Mouse (Mus musculus) MEL (cell line): Measurements from ENCODE around the gene Mypn. TPM values are rescaled to one million over a fixed set of nuclear protein-coding genes. Genes with fewer than 3 reads are reported as not detected.

ENCODE experiments used
- DNase-seq: peaks from one replicate; pipeline ENCODE4 v3.0.0; 2011; ENCODE audit warnings: low read depth, low spot score
- H3K27ac ChIP-seq: 2 replicates; pipeline ENCODE4 v1.5.1; 2012; ENCODE audit warnings: low read depth, mild to moderate bottlenecking, control low read depth, low read length, moderate library complexity; ENCODE audit not compliant: control insufficient read depth
- H3K27me3 ChIP-seq, 2 experiments: fragments of 150-350 bp in 1 of 2; sonication (generic) in 1 of 2; 2 replicates each; pipeline ENCODE4 v1.6.1; 2012; ENCODE audit warnings: low read length in 2 of 2, mild to moderate bottlenecking in 2 of 2, improper control_type of control experiment in 1 of 2, moderate library complexity in 1 of 2; ENCODE audit not compliant: insufficient read depth in 2 of 2, control insufficient read depth in 1 of 2
- H3K36me3 ChIP-seq, 2 experiments: 2 replicates each; pipeline ENCODE4 v1.6.1; 2012 to 2014; ENCODE audit warnings: low read length in 2 of 2, improper control_type of control experiment in 1 of 2, inconsistent platforms in 1 of 2, mild to moderate bottlenecking in 1 of 2; ENCODE audit not compliant: insufficient read depth in 2 of 2, control insufficient read depth in 1 of 2
- H3K4me1 ChIP-seq, 2 experiments: fragments of 150-350 bp in 1 of 2; sonication (generic) in 1 of 2; 2 replicates each; pipeline ENCODE4 v1.6.1; 2012; ENCODE audit warnings: low read length in 2 of 2, improper control_type of control experiment in 1 of 2, mild to moderate bottlenecking in 1 of 2; ENCODE audit not compliant: insufficient read depth in 2 of 2, control insufficient read depth in 1 of 2
- H3K4me3 ChIP-seq, 2 experiments: fragments of 150-350 bp in 1 of 2; sonication (generic) in 1 of 2; 2 replicates each; pipeline ENCODE4 v1.5.1; 2012; ENCODE audit warnings: low read depth in 2 of 2, low read length in 2 of 2, mild to moderate bottlenecking in 2 of 2, moderate library complexity in 2 of 2, control low read depth in 1 of 2, improper control_type of control experiment in 1 of 2; ENCODE audit not compliant: control insufficient read depth in 1 of 2, insufficient read depth in 1 of 2
- H3K79me2 ChIP-seq: 2 replicates; pipeline ENCODE4 v1.6.1; 2012; ENCODE audit warnings: mild to moderate bottlenecking, low read length, moderate library complexity; ENCODE audit not compliant: control insufficient read depth, poor library complexity, insufficient read depth
- H3K9ac ChIP-seq: 2 replicates; pipeline ENCODE4 v1.6.1; 2012; ENCODE audit warnings: low read depth, mild to moderate bottlenecking, control low read depth, low read length, moderate library complexity; ENCODE audit not compliant: control insufficient read depth, poor library complexity, severe bottlenecking
- H3K9me3 ChIP-seq: fragments of 150-350 bp; sonication (generic); replicated peaks from 2 replicates; pipeline ENCODE4 v1.6.1; 2012; ENCODE audit warnings: mild to moderate bottlenecking, low read length, improper control_type of control experiment, moderate library complexity; ENCODE audit not compliant: insufficient read depth
- CHD2 ChIP-seq: IDR thresholded peaks from 2 replicates; pipeline ENCODE4 v1.6.1; 2011; ENCODE audit warnings: low read length, improper control_type of control experiment
- CTCF ChIP-seq, 3 experiments: IDR thresholded peaks in 2 of 3; conservative IDR thresholded peaks in 1 of 3; 2 replicates each; pipeline ENCODE4 v1.5.1; 2011 to 2012; ENCODE audit warnings: low read length in 3 of 3, low read depth in 2 of 3, mild to moderate bottlenecking in 2 of 3, improper control_type of control experiment in 1 of 3, inconsistent platforms in 1 of 3, mixed read lengths in 1 of 3, moderate library complexity in 1 of 3; ENCODE audit not compliant: control insufficient read depth in 1 of 3, insufficient read depth in 1 of 3, poor library complexity in 1 of 3, severe bottlenecking in 1 of 3
- E2F4 ChIP-seq: IDR thresholded peaks from 2 replicates; pipeline ENCODE4 v1.6.1; 2011; ENCODE audit warnings: low read depth, low read length, improper control_type of control experiment, borderline replicate concordance
- ELF1 ChIP-seq: IDR thresholded peaks from 2 replicates; pipeline ENCODE4 v1.6.1; 2014; ENCODE audit warnings: low read depth, mild to moderate bottlenecking, inconsistent platforms, low read length, improper control_type of control experiment, moderate library complexity
- GABPA ChIP-seq: IDR thresholded peaks from 2 replicates; pipeline ENCODE4 v1.6.1; 2012; ENCODE audit warnings: low read depth, mild to moderate bottlenecking, inconsistent platforms, low read length, improper control_type of control experiment, moderate library complexity
- KAT2A ChIP-seq: conservative IDR thresholded peaks from 2 replicates; pipeline ENCODE4 v1.6.1; 2012; ENCODE audit warnings: low read depth, low read length, improper control_type of control experiment, inconsistent platforms
- MEF2A ChIP-seq: IDR thresholded peaks from 2 replicates; pipeline ENCODE4 v1.6.1; 2014; ENCODE audit warnings: low read depth, mild to moderate bottlenecking, inconsistent platforms, low read length, improper control_type of control experiment; ENCODE audit not compliant: poor library complexity, insufficient replicate concordance, severe bottlenecking; ENCODE audit errors: extremely low read depth
- MXI1 ChIP-seq: IDR thresholded peaks from 2 replicates; pipeline ENCODE4 v1.6.1; 2011; ENCODE audit warnings: mild to moderate bottlenecking, low read depth, low read length, improper control_type of control experiment
- MYC ChIP-seq: IDR thresholded peaks from 2 replicates; pipeline ENCODE4 v1.6.1; 2011; ENCODE audit warnings: low read depth, mild to moderate bottlenecking, low read length, improper control_type of control experiment, moderate library complexity
- NRF1 ChIP-seq: IDR thresholded peaks from 2 replicates; pipeline ENCODE4 v1.6.1; 2014; ENCODE audit warnings: low read depth, mild to moderate bottlenecking, inconsistent platforms, low read length, improper control_type of control experiment, moderate library complexity; ENCODE audit not compliant: poor library complexity, insufficient read depth, severe bottlenecking
- RCOR1 ChIP-seq: IDR thresholded peaks from 2 replicates; pipeline ENCODE4 v1.6.1; 2012; ENCODE audit warnings: low read depth, mild to moderate bottlenecking, inconsistent platforms, low read length, improper control_type of control experiment
- SIN3A ChIP-seq: IDR thresholded peaks from 2 replicates; pipeline ENCODE4 v1.6.1; 2012; ENCODE audit warnings: low read length, improper control_type of control experiment, inconsistent platforms
- SMC3 ChIP-seq: IDR thresholded peaks from 2 replicates; pipeline ENCODE4 v1.6.1; 2011; ENCODE audit warnings: low read depth, low read length, improper control_type of control experiment
- TAL1 ChIP-seq: IDR thresholded peaks from 2 replicates; pipeline ENCODE4 v1.6.1; 2012; ENCODE audit warnings: mild to moderate bottlenecking, inconsistent platforms, low read length, moderate library complexity, mixed read lengths
- USF1 ChIP-seq: IDR thresholded peaks from 2 replicates; pipeline ENCODE4 v1.6.1; 2014; ENCODE audit warnings: low read depth, mild to moderate bottlenecking, inconsistent platforms, low read length, improper control_type of control experiment, moderate library complexity
- USF2 ChIP-seq, 2 experiments: IDR thresholded peaks; 2 replicates each; pipeline ENCODE4 v1.6.1; 2011 to 2012; ENCODE audit warnings: improper control_type of control experiment in 2 of 2, low read length in 2 of 2, borderline replicate concordance in 1 of 2, inconsistent platforms in 1 of 2, low read depth in 1 of 2, mild to moderate bottlenecking in 1 of 2; ENCODE audit not compliant: insufficient read depth in 1 of 2
- ZKSCAN1 ChIP-seq: IDR thresholded peaks from 2 replicates; pipeline ENCODE4 v1.6.1; 2012; ENCODE audit warnings: low read depth, mild to moderate bottlenecking, inconsistent platforms, low read length, improper control_type of control experiment, moderate library complexity
- ZMIZ1 ChIP-seq: IDR thresholded peaks from 2 replicates; pipeline ENCODE4 v1.6.1; 2012; ENCODE audit warnings: low read depth, mild to moderate bottlenecking, inconsistent platforms, low read length, improper control_type of control experiment, moderate library complexity
- ZNF384 ChIP-seq: IDR thresholded peaks from 2 replicates; pipeline ENCODE4 v1.6.1; 2012; ENCODE audit warnings: low read depth, mild to moderate bottlenecking, inconsistent platforms, low read length, improper control_type of control experiment
- polyA plus RNA-seq, 2 experiments: library from polyadenylated mRNA; stranded (reverse) in 1 of 2; unstranded in 1 of 2; fragments of >175 nt in 1 of 2; fragments of >200 nt in 1 of 2; gene quantifications; 2 replicates each; pipeline versions ENCODE4 v1.2.1 to v1.2.4; 2012; ENCODE audit warnings: low replicate concordance in 2 of 2, low read depth in 1 of 2; ENCODE audit not compliant: insufficient read length in 2 of 2, insufficient read depth in 1 of 2, missing spikeins in 1 of 2
- total RNA-seq: library from RNA; depleted of rRNA; stranded (reverse); fragments of 300-350 nt; gene quantifications from 2 replicates; pipeline ENCODE4 v1.2.3, GENCODE M21; 2012

Mypn gene
- total and polyA plus RNA-seq, 3 experiments, result not detected

DNA sequence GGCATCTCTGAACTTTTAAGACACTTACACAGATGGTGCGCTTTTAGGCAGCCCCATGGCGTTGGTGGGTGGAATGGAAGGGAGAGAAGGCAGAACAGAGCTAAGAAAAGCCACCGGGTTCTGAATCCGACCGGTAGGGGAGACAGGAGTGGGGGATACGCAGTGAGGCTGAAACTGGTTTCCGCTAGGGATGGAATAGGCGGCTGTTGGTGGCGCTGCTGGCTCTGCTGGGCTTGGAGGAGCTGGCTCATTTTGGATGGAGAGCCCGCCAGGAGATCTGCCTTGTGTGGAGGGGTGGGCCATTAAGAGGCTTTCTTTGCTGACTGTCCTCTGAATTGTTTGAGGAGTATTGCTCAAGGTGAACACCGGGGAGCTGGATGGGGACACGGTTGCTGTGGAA lies 68.1 kb downstream of the Mypn start:
- Histone ChIP-seq H3K36me3 (no peaks in the 10 kb centered on the region), H3K27me3 (peaks cover 0 to 1% of the 10 kb centered on the region in 2 experiments; a peak in 1 of 4 replicates), H3K27ac (no peak overlapping the region), H3K79me2 (no peaks in the 10 kb centered on the region), H3K9ac (no peak overlapping the region), H3K4me3 (no peak overlapping the region), H3K4me1 (no peaks in the 10 kb centered on the region), H3K9me3 (no peaks in the 10 kb centered on the region)
- no peak for DNase-seq
- TF ChIP-seq KAT2A (no peak), E2F4 (no peak)

DNA sequence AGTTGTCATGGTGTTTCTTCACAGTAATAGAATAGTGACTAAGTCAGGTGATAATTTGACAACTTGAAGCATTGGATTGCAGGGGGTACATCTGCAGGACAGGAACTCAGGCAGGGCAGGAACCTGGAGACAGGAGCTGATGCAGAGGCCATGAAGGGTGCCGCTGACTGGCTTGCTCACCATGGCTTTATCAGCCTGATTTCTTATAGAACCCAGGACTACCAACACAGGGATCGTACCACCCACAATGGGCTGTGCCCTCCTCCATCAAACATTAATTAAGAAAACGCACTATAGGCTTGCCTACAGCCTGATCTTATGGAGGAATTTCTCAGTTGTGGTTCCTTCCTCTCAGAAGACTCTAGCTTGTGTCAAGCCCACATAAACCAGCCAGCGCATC lies 70.4 kb downstream of the Mypn start:
- DNase-seq, result no peak
- Histone ChIP-seq H3K9ac (no peak overlapping the region), H3K27me3 (peaks cover 0 to 1% of the 10 kb centered on the region in 2 experiments; a peak in 1 of 4 replicates), H3K4me1 (no peaks in the 10 kb centered on the region), H3K27ac (no peak overlapping the region), H3K4me3 (no peak overlapping the region), H3K9me3 (no peaks in the 10 kb centered on the region), H3K36me3 (no peaks in the 10 kb centered on the region), H3K79me2 (no peaks in the 10 kb centered on the region)
- TF ChIP-seq ZKSCAN1, result no peak
- TF ChIP-seq RCOR1, result no peak
- no peak for TF ChIP-seq USF1
- no peak for TF ChIP-seq MXI1
- no peak for TF ChIP-seq USF2 (IDR thresholded peaks at IDR 0.05; ENCODE audit: borderline replicate concordance in 1 of 2, insufficient read depth in 1 of 2, low read depth in 1 of 2, low read length in 2 of 2)
- no peak for TF ChIP-seq CTCF (IDR thresholded peaks at IDR 0.05 in 2 of 3, conservative IDR thresholded peaks at IDR 0.05 in 1 of 3; ENCODE audit: control insufficient read depth in 1 of 3, insufficient read depth in 1 of 3, low read depth in 2 of 3, low read length in 3 of 3, poor library complexity in 1 of 3, severe bottlenecking in 1 of 3)
- TF ChIP-seq TAL1, result no peak
- no peak for TF ChIP-seq GABPA
- TF ChIP-seq SIN3A, result no peak
- TF ChIP-seq ZNF384, result no peak
- no peak for TF ChIP-seq MEF2A
- TF ChIP-seq ELF1, result no peak
- TF ChIP-seq NRF1, result no peak
- TF ChIP-seq MYC, result no peak
- no peak for TF ChIP-seq ZMIZ1
- no peak for TF ChIP-seq CHD2
- TF ChIP-seq SMC3, result no peak
